Mouse (Mus musculus): Measurements from ENCODE around the gene Ppp2r5b.

Gene Ppp2r5b

GRCm38 (mm10) chr19:6268670-6269132 lies 33.0 kb upstream of the Ppp2r5b start:
- DNase-seq (ENCODE audit: low spot score) = no peak

DNA sequence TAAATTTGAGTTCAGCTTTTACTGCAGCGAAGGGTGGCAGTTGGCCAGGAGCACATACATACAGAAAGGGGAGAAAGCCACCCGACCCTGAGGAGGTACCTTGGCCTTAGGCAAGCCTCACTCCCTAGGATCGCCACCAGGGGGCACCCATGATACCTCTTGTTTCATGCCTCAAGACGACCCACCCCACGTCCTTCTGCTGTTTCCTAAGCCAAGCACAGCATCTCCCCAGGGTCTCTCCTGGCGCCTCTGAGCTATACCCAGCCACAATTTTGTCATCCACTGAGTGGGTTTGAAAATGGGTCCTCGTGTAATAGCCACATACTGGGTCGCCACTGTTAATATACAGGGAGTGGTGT lies 32.5 kb upstream of the Ppp2r5b start:
- DNase-seq (ENCODE audit: low spot score) = peak; percentile 80

DNA sequence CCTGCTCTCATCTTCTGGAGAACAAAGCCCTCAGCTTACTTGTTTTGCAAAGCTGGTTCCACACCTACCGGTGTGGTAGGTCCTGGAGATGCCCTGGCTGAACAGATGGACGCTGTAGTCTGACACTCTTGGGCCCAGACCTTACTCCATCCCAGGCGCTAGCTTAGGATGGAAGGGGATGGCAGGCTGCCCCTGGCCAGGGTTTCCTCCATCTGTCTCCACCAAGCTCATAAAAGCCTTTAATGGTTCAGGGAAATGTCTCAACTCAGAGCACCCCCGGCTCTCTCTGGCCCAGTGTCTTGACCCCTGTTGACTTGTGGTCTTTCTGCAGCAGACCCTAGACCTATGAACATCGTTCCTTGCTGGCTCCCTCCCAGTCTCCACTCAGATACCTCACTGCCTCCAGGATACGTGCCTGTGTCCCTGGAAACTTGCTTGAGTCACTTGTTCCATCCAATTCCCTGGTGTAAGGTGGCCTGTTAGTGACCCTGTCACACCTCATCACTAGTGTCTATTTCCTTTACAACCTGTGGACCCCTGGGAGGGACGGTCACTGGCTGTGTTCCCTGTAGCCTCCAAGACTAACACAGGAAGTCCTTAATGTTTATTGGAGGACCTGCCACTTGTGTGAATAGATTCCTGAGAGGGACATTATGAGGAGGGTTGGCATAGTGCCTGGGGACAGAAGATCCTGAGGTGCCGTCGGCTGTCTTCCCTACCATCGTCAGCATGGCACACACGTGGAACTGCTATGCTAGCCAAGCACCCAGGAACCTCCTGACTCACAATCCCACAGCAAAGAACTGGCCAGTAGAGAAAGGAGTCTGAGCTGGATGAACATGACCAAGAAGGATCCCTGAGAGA lies 31.9 kb upstream of the Ppp2r5b start:
- DNase-seq (ENCODE audit: low spot score) = no peak

- no peak for DNase-seq (ENCODE audit: low spot score)
Observed at GRCm38 (mm10) chr19:6265727-6266182, 30.1 kb upstream of the Ppp2r5b start.

- no peak for DNase-seq (ENCODE audit: low spot score)
Observed at GRCm38 (mm10) chr19:6264945-6265344, 29.3 kb upstream of the Ppp2r5b start.

DNA sequence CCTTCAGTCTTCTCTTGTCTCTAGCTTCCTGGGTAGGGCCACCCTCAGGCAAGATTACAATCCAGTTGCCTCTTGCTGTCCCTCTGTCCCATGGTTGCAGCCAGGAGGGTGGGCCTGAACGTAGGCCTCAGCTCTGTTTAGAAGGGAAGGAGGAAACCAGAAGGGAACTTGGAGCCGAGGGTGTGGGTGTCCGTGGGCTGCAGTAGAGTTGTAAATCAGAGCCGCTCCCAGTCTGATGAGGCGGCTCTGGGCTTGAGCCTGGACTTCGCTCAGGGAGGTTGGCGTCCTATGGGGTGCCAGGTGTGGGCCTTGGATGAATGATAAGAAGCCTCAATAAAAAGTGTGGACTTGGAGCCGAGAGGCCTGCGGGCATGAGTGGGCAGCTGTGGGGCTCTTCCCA lies 28.5 kb upstream of the Ppp2r5b start:
- no peak for DNase-seq (ENCODE audit: low spot score)

DNA sequence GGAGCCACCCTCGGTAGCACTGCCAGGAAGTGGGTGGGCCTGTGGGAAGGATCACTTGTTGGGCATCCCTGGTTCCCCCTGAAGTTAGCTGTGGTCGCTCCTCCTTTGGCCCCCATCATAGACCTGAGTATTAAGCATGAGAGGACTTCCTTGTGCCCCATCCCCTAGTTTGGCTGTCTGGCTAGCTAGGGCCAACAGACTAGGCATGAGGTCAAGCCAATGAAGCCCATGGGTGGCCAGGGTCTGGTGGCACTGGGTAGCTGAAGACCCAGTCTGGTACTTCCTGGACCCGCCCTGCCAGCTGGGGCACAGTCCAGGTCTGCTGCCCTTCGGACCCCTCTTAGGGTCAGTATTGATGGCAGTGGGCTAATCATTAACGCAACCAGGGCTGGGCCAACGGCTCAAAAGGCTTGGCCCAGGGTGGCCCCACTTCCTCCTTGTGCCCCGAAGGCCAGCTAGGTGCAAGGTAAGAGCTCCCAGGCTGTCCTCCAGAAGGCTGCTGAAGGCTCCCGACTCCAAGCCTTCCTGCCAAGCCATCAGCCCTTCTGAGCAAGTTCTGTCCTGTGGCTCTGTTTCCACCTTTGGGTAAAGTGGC lies 27.3 kb upstream of the Ppp2r5b start:
- no peak for DNase-seq (ENCODE audit: low spot score)

- no peak for DNase-seq (ENCODE audit: low spot score)
Observed at GRCm38 (mm10) chr19:6262222-6262621, 26.6 kb upstream of the Ppp2r5b start.

GRCm38 (mm10) chr19:6261379-6261778 lies 25.7 kb upstream of the Ppp2r5b start:
- DNase-seq (ENCODE audit: low spot score) = no peak

- DNase-seq (ENCODE audit: low spot score) = no peak
Observed at GRCm38 (mm10) chr19:6260946-6261345, 25.3 kb upstream of the Ppp2r5b start.

DNA sequence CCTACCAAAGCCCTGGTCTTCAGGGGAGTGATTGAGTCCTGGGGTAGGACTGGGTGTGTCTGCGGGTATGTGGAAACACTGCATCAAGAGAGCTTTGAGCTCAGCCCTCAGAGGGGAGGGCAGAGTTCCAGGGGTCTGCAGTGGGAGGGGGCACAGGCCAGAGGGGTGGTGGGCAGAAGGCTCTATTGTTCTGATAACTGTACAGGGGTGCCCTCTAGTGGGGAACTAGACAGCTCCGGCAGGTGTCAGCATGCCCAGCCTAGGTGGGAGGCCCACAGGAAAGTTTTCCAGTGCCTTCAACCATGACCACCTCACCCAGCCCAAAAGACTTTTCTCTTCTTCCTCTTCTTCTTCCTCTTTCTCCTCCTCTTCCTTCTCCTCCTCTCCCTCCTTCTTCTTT lies 24.8 kb upstream of the Ppp2r5b start:
- DNase-seq (ENCODE audit: low spot score) = no peak

DNA sequence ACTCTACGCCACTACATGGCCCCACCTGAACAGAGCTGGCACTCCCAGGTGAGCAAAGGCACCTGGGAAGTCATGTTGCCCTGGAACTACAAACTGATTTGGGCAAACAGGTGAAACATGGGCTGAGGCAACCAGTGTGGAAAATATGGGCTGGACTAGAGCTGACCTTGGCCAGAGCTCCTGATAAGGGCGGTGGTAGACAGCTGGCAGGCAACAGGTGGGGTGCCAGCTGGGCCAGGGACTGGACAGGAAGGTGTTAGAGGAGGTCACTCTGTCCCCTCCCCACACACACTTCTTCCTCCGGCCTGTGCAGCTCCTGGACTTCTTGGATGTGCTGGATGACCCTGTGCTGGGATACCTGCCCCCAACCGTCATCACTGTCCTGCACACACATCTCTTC lies 17.3 kb upstream of the Ppp2r5b start:
- DNase-seq (ENCODE audit: low spot score) = no peak

DNA sequence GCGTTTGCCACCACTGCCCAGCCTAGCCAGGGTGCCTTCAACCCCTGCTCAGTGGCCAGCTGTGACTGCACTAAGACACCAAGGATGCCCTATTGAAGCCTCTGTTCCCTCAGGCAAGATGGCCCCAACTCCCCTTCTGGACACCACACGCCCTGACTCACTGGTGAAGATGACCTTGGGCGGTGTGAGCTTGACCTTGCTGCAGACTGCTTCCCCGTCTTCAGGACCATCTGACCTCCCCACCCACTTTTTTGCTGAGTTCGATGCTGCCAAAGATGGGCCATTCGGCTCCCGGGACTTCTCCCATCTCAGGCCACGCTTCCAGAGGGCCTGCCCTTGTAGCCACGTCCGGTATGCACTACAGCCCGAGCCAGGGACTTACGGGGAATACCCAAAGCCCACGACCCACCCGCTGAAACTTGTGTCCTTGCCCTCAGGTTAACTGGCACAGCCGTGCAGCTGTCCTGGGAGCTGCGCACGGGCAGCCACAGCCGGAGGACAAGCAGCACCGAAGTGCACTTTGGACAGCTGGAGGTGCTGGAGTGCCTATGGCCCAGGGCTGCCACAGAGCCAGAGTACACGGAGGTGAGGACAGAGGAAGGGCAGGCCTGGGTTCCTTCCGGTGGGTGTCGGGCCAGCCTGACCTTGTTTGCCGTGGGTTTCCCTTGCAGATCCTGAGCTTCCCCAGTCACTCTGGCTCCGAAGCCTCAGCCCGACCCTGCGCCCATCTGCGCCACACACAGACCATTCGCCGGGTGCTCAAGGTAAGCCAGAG lies 12.0 kb upstream of the Ppp2r5b start:
- no peak for DNase-seq (ENCODE audit: low spot score)

DNA sequence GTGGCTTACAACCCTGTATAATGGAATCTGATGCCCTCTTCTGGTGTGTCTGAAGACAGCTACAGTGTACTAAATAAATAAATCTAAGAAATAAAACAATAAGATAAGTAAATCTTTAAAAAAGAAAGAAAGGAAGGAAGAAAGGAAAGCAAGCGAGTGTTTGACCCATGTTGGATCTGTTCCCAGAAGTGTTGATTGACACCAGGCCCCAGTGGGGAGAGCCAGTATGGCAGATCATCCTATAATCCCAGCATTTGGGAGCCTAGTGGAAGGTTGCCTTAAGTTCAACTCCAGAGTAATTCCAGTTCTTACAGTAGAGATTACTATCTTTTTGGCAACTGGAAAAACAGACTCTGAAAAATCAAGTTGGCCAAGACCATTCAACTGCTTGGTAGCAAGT lies 10.1 kb upstream of the Ppp2r5b start:
- DNase-seq (ENCODE audit: low spot score) = no peak

DNA sequence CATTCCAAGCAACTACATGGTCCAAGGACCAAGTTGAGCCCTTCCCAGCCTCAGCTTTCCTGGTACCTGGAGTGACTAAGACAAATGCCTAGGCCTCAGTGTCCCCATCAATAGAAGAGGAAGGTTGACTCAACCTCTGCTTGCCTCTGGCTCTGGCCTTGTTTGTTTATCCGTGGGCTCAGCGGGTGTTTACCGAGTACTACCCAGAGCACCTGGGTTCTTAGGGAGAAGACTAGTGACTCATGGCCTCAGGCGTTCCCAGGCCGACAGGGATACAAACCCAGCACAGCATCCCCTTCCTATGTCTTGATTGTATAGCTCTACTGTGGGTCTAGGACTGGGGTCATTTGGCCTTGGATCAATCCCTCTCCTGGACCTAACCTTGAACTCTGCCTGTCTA lies 7.6 kb upstream of the Ppp2r5b start:
- no peak for DNase-seq (ENCODE audit: low spot score)

DNA sequence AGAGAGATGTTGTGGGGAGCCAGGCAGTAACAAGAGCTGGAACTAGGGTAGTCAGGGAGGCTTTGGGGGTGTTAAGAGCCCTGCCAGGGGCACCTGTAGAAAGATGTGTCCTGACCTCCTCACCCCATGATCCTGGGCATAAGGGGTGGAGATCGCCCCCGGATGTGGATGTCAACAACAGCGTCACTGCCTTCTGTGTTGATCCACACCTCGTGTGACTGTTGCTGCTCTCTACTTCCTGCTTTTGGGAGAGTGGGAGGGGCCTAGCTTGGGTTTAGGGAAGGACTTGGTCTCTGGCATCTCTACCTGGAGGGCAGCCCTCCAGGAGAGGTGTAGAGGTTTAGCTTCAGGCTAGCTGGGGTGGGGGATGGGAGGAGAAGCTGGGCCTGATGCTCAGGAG lies 6.6 kb upstream of the Ppp2r5b start:
- DNase-seq (ENCODE audit: low spot score) = no peak

- peak; percentile 92 for DNase-seq (ENCODE audit: low spot score)
Observed at GRCm38 (mm10) chr19:6241274-6242107, 5.8 kb upstream of the Ppp2r5b start, which contains the start of gene Atg2a. Gene Atg2a, plus strand, starts transcription at chr19:6241668.

DNA sequence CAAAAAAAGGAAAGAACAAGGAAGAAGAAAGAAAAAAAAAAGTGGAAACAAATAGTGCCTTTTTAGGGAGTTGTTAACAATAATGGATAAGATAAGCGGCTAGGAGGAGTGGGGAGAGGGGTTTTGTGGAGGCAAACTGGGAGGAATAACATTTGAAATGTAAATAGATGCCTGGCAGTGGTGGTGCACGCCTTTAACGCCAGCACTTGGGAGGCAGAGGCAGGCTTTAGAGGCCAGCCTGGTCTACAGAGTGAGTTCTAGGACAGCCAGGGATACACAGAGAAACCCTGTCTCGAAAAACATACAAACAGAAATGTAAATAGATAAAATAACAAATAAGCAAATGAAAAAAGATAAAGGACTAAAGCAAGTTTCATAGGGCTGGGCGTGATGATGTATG lies 5.1 kb upstream of the Ppp2r5b start:
- DNase-seq (ENCODE audit: low spot score) = no peak

GRCm38 (mm10) chr19:6240136-6240535 lies 4.5 kb upstream of the Ppp2r5b start:
- DNase-seq (ENCODE audit: low spot score) = no peak

GRCm38 (mm10) chr19:6238740-6239139 lies 3.1 kb upstream of the Ppp2r5b start:
- no peak for DNase-seq (ENCODE audit: low spot score)

DNA sequence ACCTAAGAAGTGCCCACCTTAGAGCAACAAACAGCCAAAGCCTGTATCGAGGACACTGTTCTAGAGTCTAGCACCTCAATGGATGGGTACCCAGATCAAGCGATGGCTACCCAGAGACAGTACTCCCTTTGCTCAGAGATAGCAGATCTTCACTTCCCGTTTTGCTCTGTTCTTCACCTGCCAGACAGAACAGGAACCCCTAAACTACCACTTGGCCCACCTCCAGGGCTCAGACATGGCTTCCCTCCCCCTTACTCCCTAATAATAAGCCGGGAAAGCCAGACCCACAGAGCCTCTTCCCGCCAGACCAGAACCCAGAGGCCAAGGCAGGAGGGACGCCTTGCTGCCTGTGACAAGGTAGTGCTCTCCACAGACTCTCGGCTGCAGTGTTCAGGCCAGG lies 1.2 kb upstream of the Ppp2r5b start:
- DNase-seq (ENCODE audit: low spot score) = no peak

- DNase-seq (ENCODE audit: low spot score) = peak; percentile 63
Observed at GRCm38 (mm10) chr19:6236053-6236441, 375 bp upstream of the Ppp2r5b start.

All from ovary, postnatal 10 days (tissue).